Mouse (Mus musculus) Muller cell, postnatal 12 days (primary cell): ENCODE results near the gene Tgfbr3.

Source experiments
- DNase-seq: peaks from one replicate; pipeline ENCODE4 v3.0.0-alpha.2; 2015; ENCODE audit errors: inconsistent ontology term

Gene Tgfbr3

DNA sequence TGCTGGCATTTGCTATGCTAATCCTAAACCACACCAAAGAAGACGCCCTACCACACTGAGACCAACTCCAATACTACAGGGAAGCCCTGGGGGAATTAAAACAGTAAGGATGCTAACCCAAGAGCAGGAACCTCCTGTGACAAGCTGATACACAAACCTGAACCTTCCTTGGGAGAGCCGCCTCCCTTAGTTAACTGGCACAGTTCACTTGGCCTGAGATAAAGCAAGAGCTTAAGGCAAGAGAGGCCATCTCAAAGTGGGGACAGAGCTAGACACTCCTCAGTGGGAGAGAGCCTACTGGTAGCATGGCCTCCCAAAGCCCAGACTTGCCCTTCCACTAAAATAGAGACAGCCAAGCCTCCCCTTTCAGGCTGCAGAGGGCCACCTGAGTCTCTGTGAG, 79.4 kb downstream of the Tgfbr3 start:
- DNase-seq, result no peak

DNA sequence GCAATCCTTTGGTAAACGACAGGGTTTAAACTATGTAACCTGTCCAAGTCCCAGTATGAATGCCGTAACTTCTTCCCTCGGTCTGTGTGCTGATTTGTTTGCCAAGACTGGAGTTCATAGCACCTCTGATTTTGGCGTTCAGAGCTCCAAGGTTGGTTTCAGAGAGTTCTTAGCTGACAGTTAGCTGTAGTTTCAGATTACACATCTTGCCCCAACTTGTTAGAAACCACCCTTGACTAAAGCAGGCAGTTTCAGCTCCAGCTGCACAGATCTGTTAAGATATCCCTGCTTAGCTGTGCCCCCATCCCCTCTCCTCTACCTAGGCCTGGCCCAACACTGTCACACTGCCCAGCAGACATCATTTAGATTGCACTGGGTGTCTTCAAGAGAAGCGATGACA, 81.5 kb downstream of the Tgfbr3 start:
- DNase-seq, result no peak

DNA sequence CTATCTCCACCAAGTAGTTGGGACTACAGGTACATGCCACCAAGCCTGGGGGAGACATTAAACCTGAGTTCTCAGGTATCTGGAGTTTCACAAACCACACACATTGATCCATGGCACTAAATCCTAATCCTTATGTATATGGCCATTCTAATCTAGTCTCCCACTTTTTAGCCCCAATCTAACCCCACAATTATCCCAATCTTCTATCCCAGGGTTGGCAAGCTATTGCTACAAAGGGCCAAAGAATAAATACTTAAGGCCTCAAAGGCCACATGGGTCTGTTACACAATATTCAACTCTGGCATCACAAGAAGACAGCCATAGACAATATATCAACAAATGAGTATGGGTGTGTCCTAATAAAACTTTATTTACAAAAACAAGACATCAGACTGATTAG, 85.1 kb downstream of the Tgfbr3 start:
- no peak for DNase-seq

DNA sequence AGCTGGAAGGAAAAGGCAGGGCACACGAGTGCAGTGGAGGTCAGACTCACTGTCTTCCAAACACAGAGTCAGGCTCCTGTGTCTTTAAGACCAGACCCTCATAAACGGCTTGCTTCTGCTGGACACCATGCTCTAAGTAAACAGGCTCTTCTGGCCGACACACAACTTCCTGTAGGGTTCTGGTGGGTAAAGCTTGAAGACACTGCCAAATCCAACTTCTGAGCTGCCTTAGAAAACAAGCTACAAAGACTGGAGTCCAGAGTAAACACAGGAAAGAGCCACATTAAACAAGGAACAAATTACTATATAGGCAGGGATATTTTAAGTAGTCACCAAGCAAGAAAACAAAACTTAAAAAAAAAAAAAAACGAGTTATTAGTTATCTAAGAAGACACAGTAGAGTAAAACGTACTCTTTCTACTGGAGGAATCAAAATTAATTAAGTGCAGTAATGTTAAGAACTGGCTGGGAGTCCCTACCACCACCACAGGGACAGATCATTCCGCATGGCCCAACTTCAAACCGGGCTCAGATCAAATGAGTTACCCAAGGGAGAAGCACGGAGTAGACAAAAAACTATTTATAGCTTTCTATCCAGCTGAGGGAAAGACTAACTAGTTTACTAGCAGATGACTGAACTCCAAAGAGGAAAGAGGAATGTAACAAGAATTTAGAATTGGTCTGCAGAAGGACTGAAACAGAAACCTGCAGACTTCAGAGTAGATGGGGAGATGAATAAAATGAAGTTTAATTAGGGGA, 86.4 kb downstream of the Tgfbr3 start:
- peak; percentile 55 for DNase-seq

DNA sequence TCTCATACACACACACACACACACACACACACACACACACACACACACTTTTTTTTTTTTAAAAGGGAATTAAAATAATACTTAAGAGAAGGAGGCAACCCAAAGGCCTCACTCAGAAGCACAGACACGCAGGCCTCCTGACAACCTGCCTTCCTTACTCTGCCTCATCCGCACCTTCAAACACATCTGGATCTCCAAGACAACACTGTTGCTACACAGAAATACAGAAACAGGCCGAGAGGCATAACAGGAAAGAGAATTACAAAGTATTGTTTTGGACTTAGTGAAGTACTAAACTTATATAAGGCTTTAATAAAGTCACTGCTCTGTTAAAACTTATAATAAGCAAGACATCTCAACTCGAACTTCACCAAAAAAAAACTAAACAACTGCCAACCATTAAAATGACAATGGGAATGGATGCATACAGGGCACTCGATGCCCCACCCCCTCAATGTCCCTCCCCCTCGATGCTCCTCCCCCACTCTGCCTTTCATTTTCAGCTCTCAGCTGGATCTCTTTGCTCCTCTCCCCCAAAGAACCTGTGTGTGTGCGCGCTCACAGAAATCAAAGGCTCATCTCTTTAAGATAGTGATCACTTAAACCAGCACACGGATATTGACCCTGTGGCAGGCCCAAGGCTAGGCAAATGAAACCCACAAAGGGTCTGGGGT, 87.8 kb downstream of the Tgfbr3 start:
- DNase-seq, result no peak

DNA sequence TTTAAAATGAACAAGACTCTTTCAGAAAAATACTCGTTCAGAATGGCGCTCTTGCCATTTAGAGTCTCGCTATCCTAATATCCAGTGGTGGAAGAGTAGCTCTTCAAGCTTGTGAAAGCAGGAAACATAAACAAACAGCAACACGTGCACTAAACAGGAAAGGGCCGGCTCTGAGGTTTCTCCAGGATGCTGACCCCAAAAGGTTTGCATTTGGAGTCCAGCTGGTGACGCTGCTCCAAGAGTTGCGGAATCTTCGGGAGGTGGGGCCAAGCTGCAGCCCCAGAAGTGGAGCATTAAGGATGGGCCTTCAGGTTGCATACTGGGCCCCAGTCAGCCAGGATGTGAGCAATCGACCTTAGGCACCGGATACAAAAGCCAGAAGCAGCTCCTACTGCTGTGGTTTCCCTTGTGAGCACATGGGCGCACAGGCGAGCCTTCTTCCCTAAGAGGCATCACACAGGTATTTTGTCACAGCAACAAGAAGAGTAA, 88.5 kb downstream of the Tgfbr3 start:
- DNase-seq, result no peak

DNA sequence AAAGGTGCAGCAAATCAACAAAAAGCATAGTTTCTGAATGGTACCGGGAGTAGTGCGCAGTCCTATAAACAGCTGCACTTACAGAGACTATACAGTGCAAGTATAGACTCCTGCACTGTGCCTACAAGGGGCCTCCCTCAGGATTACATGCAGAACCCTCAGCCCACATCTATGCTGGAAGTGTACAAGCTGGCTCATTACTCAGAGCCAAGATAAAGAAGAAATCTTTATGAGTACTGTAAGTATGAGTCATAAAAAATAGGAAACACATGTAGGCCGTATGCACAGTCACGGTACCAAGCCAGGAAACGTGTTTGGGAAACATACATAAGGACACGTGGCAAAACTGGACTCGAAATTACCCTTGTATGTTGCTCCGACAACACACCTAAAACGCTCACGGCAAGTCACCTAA, 89.2 kb downstream of the Tgfbr3 start:
- DNase-seq, result no peak

DNA sequence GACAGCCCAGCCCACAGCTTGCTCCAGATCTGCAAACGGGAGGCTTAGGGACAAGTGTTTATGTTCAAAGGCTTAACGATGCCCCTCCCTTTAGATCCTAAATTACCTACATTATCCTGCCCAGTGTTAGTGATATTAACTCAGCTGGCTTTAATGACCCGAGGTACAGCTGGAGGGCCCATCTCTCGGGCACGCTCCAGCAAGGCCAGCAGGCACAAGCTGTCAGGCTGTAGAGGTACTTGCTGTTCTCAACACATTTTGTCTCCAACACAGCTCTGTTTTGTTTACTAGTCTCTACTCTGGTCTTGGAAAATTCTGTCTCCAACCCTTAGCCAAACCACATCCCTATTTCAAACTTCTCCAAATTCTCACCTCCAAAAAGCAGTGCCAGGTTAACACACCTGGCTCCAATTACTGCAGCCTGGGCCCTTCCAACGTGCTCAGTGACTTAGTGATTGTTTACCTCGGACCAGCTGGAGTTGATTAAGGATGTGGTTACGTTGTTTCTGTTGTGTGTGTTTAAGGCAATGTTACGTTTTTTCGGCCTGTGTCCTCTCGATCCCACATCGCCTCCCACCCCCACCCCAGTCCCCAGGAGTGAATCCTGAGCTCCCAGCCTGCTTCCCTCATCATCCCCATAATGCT, 93.6 kb downstream of the Tgfbr3 start:
- DNase-seq, result no peak

DNA sequence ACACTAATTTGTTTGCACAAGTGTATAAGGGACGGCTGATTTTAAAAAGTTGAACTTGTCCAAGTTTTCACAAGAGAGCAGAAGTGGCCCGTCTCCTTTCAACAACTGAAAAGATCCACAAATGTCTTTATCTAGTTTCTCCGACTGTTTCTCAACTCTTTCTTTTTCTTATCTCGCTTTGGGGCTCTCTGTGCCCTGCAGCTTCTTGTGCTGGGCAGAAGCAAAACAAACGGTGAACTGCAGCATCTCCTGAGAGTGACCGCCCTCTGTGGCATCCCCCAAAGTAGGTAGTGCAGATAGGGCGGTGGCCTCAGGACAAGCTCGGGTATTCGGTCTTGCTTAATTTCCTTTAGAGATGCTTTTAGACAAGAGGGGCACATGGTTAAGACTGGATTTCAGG, 96.3 kb downstream of the Tgfbr3 start:
- DNase-seq, result no peak

DNA sequence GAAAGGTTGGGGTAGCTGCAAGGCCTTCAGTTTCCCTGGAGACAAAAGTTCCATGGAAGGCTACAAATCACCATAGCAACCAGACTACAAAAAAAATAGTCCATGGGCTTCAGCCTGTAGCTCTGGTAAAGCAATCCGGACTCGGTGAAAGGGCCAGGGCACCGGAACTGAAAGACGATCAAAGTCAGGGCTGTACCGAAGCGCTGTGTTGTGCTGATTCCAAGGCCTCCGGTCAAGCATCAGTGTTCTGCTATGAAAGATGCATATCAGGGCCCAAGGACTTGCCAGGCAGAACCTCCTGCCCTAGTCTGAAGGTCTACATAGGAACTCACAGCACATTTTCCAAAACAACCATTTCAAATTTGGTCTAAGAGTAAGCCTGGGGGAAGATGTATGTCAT, 97.1 kb downstream of the Tgfbr3 start:
- DNase-seq, result no peak

DNA sequence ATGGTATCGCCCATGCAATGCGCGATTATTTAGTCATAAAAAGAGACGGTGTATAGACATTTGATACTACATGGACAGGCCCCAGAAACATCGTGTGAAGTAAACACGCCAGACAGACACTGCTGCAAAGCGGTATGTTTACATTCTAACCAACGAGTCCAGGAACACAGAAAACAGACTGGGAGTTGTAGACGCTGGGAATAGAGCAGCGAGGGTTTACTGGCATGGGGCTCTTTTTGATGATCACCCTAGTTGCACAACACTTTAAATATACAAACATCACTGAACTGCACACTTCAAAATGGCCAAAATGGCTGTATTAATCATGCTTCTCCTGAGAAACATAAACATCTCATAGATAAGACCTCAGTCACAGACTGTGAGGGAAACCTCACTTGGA, 100.9 kb downstream of the Tgfbr3 start:
- no peak for DNase-seq

DNA sequence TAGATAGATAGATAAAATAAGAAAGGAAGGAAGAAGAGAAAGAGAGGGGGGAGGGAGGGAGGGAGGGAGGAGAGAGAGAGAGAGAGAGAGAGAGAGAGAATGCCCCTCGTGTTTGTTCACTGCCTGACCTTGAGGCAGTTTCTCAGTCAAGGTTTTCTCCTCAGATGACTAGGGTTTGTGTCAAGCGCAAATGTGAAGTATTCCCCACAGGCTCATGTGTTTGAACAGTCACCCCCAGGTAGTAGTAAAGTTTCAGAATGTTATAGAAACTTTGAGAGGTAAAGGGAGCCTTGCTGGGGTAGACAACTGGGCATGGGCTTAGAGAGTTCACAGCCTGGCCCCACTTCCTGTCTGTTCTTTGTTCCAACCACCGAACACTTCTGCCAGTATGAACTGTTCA, 103.2 kb downstream of the Tgfbr3 start:
- no peak for DNase-seq

DNA sequence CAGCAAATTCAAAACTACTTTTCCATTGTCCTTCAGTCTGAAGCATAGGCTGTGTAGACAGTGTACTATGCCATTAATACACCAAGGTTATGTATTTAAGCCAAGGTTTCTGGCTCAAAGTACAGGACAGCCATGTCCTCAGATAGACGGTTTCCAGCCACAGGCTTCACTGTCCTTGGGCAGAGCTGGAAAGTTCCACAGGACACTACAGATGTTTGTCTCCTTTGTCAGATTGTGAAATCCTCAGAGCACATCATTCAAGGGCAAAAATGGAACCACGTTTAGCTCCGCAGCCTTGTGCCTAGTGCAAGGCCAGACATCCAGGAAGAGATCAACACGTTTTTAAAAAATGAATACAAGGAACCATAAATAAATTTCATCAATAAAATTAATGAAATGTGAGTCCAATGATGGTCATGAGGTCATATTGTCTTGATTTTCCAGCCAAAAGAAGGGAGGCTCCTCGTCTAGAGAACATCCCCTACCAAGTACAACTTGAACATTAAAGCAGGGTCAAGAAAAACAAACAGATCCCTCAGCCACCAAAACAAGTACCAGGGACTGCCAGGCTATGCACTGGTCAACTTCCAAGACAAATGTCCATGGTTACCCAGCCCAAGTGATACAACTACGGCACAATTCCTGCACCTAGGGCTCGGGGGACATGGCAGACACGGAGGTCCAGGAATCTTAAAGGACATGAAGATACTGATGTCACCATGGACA, 105.1 kb downstream of the Tgfbr3 start:
- DNase-seq, result no peak

DNA sequence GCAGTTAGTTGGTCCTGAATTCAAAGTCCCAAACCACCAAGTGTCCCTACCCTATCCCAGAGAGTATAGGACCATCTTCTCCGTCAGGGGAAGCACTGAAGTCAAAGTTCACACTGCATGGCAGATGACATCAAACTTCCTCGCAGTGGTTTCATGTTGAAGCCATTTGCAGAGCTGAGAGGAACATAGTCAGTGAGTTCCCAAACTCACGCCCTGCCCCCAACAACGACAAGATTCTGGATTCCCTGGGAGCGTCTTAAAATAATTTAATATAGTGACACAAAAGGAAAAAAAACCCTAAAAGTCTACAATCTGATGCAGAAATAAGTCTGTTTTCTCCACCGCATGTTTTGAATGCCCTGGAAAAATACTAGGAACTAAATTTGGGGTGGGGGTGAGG, 105.9 kb downstream of the Tgfbr3 start:
- DNase-seq, result no peak

DNA sequence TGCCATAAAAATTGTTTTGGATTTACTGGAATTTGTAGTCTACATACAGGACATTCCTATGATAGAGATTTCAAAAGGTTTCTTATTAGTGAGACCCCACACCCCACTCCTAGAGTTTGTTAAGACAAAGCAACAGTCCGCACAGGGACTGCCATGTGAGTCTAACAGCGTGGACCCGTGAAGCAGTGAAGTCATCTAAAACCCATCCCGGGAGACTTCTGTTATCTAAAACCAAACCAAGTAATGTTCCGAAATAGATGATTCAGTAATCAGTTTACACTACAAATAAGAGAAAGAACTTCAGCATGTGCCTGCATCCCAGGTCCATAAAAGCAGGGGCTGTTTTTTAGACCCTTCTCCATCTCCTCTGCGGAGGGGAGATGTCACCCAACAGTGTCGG, 106.7 kb downstream of the Tgfbr3 start:
- DNase-seq, result no peak

DNA sequence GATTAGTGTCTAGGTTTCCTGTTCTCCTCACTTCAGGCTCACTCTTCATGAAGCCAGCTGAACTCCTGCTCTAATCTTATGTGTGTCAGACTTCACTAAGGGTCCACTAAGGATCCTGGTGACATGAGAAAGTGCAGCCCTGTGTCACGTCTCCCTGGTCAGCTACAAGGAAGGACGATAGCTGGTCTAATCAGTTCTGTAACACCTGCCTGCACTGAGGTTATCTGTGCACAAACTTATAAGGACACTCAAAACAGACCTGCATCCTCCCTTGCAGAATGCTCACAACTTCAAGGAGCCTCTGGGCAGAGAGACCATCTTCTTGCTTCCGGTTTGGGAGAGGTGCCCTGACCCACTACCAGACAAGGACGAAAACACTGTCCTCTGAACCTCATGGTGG, 107.6 kb downstream of the Tgfbr3 start:
- DNase-seq, result no peak

DNA sequence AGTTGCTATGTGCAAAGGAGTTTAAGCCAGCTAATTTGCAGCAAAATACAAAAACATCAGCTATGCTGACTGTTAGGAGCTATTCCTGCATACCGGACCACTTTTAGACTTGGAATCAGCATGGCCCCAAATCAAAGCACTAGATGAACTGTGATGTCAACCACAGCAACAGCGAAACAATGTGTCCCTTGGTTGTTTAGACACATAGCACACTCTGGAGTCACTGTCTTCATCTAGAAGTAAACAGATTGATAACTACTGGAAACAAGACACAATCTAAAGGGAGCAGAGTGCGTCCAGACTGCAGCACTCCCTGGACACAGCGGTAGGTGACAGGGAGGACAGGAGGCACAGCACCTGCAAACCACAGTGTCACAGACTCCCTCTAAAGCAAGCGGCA, 110.2 kb downstream of the Tgfbr3 start:
- no peak for DNase-seq

DNA sequence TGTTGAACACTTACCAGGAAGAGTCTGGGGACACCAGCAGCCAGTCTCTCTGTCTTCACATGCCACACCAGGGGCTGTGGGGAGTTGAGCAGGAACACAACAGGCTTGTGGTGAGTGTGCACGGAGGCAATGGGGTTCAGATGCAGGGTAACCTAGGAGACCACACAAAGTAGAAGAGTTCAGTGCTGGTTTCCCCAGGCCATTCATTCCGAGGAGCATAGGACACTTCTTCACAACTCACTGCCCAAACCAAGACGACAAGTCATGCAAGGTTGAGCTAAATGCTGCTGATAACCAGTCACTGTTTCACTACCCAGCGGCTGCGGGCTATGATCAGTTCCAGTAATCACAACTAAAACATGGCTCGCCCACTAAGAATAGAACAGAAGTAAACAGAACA, 111.6 kb downstream of the Tgfbr3 start:
- no peak for DNase-seq

DNA sequence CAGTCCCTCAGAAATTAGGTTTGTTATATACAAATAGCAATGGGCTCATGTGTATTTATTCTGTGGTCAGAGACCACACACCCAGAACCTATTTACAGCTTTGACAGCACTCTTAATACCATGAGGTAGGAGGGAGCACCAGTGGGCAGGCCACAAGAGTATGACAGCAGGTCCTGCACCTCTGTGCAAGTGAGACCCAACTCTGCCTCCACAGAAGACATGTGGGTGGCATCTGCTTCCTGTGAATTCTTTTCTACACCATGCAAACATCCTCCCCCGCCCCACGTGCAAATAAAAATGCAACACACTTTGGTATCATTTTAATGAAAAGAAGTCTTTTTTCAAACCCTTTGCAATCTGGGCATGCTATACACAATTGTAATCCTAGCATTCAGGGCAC, 112.2 kb downstream of the Tgfbr3 start:
- DNase-seq, result no peak

DNA sequence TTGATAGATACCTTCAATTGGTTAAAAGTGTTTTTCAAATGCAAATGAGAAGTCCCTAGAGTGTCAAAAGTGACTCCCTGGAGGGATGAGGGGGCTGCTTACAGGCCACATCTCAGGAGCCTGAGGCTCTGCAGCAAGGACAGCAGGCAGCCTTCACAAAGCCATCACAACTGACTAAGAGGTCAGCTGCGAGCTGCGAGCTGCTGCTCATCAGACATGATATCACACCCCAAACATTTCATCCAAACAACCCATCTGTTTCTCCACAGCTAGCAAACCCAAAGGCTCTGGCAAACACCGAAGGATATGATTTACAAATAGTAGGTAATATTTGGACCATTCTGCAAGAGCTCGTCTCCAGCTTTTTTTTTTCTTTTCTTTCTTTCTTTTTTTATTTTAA, 112.6 kb downstream of the Tgfbr3 start:
- no peak for DNase-seq

DNA sequence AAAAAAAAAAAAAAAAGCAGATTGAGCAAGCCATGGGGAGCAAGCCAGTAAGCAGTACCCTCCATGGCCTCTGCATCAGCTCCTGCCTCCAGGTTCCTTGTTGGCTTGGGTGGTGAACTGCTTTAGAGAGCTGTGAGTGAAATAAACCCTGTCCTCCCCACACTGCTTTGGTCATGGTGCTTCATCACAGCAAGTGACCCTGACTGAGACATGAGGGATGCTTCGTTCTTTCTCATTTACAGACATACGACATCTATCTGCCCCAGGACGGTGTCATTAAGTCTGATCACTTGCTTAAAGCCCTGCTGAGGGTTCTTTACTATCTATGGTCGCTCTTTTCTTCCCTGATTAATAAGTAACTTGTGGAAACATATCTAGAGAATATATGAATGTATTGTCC, 113.2 kb downstream of the Tgfbr3 start:
- DNase-seq, result no peak

DNA sequence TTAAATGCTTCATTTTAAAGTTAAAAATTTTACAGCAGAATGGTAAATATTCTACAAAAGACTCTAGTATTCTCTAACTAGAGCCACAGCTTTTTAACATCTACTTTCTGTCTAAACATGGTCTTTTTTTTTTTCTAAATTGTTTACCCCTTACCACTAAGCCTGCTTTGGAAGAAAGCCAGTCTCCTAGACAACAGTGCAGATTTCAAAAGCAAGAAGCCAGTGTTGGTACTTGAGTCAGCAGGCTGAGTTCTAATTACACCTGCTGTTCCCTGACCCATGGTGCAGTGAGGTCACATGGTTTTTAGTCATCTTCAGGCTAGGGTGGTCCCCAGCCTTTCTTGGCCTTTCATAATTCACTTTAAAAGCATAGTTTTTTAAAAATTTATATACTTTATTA, 115.2 kb downstream of the Tgfbr3 start:
- no peak for DNase-seq
